Comparison of ENCODE assay signal across 8 mouse cellular contexts in the genomic region with DNA sequence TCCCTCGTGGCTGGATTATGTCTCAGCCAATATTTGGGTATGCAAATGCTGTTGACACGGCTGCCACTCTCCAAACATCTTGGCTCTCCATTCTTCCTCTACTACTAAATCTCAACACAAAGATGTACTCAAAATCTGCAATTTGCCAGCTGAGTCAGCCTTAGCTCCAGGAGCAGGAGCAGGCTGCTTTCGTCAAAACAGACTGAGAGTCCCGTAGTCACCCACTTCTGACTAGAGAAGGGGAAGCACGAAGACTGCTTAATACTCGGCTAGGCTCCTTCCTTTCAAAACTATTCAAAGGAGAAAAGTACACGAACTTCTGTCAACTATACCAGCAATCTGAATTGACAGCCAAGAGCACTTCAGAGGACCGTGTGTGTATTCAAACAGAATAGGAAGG. TPM values are rescaled to one million over a fixed set of nuclear protein-coding genes. Genes with fewer than 3 reads are reported as not detected.
DNase-seq lines count a peak whose midpoint lies in the region; ATAC-seq and TF ChIP-seq lines count a peak whose summit lies in the region.

No protein-coding gene starts in this region.

- peak overlapping the region; percentile 97 for H3K4me3 ChIP-seq in heart, adult 2 months
- H3K4me3 ChIP-seq in MEL (ENCODE audit: control insufficient read depth in 1 of 2, insufficient read depth in 1 of 2, low read depth in 2 of 2, low read length in 2 of 2), result no peak overlapping the region
- H3K4me3 ChIP-seq in hindbrain, embryonic 13.5 days, result peak overlapping the region; percentile 93

- TF ChIP-seq EP300 in heart, adult 2 months (IDR thresholded peaks at IDR 0.05; ENCODE audit: insufficient read depth, low read depth, low read length), result no peak
- TF ChIP-seq EP300 in MEL (IDR thresholded peaks at IDR 0.05; ENCODE audit: low read depth in 1 of 2, low read length in 2 of 2), result no peak

- peaks cover 11% of the 10 kb centered on the region for H3K79me2 ChIP-seq in heart, adult 2 months (replicated peaks; ENCODE audit: control insufficient read depth, insufficient read depth, low read length)
- H3K79me2 ChIP-seq in MEL (ENCODE audit: control insufficient read depth, insufficient read depth, low read length, poor library complexity), result peaks cover 37% of the 10 kb centered on the region

- no peak for ATAC-seq in hindbrain, embryonic 13.5 days (ENCODE audit: low FRiP score)
- ATAC-seq in erythroid progenitor cell, adult 5-6 weeks (replicated peaks; ENCODE audit: low FRiP score, poor library complexity, severe bottlenecking), result no peak

- DNase-seq in heart, adult 2 months, result no peak
- DNase-seq in heart, postnatal 4 days, result no peak
- peak; percentile 11 for DNase-seq in MEL (ENCODE audit: low read depth, low spot score)
- peak; percentile 42 for DNase-seq in lung, postnatal 10 days
- no peak for DNase-seq in thymus, postnatal 25 days
- DNase-seq in embryo, embryonic 10.5 days (ENCODE audit: low spot score), result no peak

- peaks cover 14% of the 10 kb centered on the region for H3K36me3 ChIP-seq in heart, adult 2 months (ENCODE audit: control insufficient read depth, insufficient read depth, low read length)
- H3K36me3 ChIP-seq in MEL (ENCODE audit: control insufficient read depth in 1 of 2, insufficient read depth in 2 of 2, low read length in 2 of 2), result peaks cover 0 to 4% of the 10 kb centered on the region in 2 experiments; a peak in 2 of 4 replicates
- H3K36me3 ChIP-seq in hindbrain, embryonic 13.5 days, result no peaks in the 10 kb centered on the region

- peak overlapping the region; percentile 91 for H3K27ac ChIP-seq in heart, adult 2 months
- no peak overlapping the region for H3K27ac ChIP-seq in MEL (ENCODE audit: control insufficient read depth, low read depth, low read length)
- H3K27ac ChIP-seq in hindbrain, embryonic 13.5 days, result no peak overlapping the region

- no peaks in the 10 kb centered on the region for H3K9me3 ChIP-seq in MEL (replicated peaks; ENCODE audit: insufficient read depth, low read length)
- H3K9me3 ChIP-seq in hindbrain, embryonic 13.5 days, result no peaks in the 10 kb centered on the region

- H3K27me3 ChIP-seq in heart, adult 2 months (ENCODE audit: control insufficient read depth, insufficient read depth, low read length), result no peaks in the 10 kb centered on the region
- no peaks in the 10 kb centered on the region for H3K27me3 ChIP-seq in MEL (ENCODE audit: control insufficient read depth in 1 of 2, insufficient read depth in 2 of 2, low read length in 2 of 2)
- H3K27me3 ChIP-seq in hindbrain, embryonic 13.5 days, result peaks cover 3% of the 10 kb centered on the region; the same call in 1 of the 2 replicates

- TF ChIP-seq RAD21 in MEL (IDR thresholded peaks at IDR 0.05; ENCODE audit: low read depth, low read length), result no peak

- no peak for TF ChIP-seq CTCF in heart, adult 2 months (IDR thresholded peaks at IDR 0.05)
- TF ChIP-seq CTCF in MEL (IDR thresholded peaks at IDR 0.05 in 2 of 3, conservative IDR thresholded peaks at IDR 0.05 in 1 of 3; ENCODE audit: control insufficient read depth in 1 of 3, insufficient read depth in 1 of 3, low read depth in 2 of 3, low read length in 3 of 3, poor library complexity in 1 of 3, severe bottlenecking in 1 of 3), result no peak

- peak overlapping the region; percentile 50 for H3K9ac ChIP-seq in heart, adult 2 months (ENCODE audit: low read depth, low read length)
- no peak overlapping the region for H3K9ac ChIP-seq in MEL (ENCODE audit: control insufficient read depth, low read depth, low read length, poor library complexity, severe bottlenecking)
- H3K9ac ChIP-seq in hindbrain, embryonic 13.5 days, result peak overlapping the region; percentile 93

- peak overlapping the region; percentile 80 for H3K4me2 ChIP-seq in hindbrain, embryonic 13.5 days

- peaks cover 29% of the 10 kb centered on the region for H3K4me1 ChIP-seq in heart, adult 2 months (ENCODE audit: control insufficient read depth, insufficient read depth, low read length)
- H3K4me1 ChIP-seq in MEL (ENCODE audit: control insufficient read depth in 1 of 2, insufficient read depth in 2 of 2, low read length in 2 of 2), result peaks cover 0 to 3% of the 10 kb centered on the region in 2 experiments; a peak in 1 of 4 replicates
- H3K4me1 ChIP-seq in hindbrain, embryonic 13.5 days (replicated peaks), result peaks cover 61% of the 10 kb centered on the region

- no peak for TF ChIP-seq POLR2A in heart, adult 2 months (IDR thresholded peaks at IDR 0.05; ENCODE audit: insufficient read depth, low read depth, low read length)
- TF ChIP-seq POLR2A in MEL (IDR thresholded peaks at IDR 0.05; ENCODE audit: control insufficient read depth in 1 of 2, insufficient read depth in 1 of 2, low read depth in 1 of 2, low read length in 2 of 2, poor library complexity in 1 of 2), result no peak

- 16% methylated on average over 8 of the region's 8 CpGs for WGBS in heart, adult 2 months
- 19% methylated on average over 8 of the region's 8 CpGs for WGBS in hindbrain, embryonic 13.5 days

- intact Hi-C loops in heart, adult 2 months (cut with DNase I), result loop anchor here (10.0 kb wide), 1 partner anchor 381 kb away; a partner anchor contains a TSS

TF ChIP-seq in MEL, 35 proteins besides CTCF, POLR2A, EP300 and RAD21:
- TF ChIP-seq POLR2AphosphoS5 (IDR thresholded peaks at IDR 0.05; ENCODE audit: borderline replicate concordance, low read depth, low read length) (no peak), UBTF (IDR thresholded peaks at IDR 0.05; ENCODE audit: borderline replicate concordance, insufficient read depth, low read depth, low read length) (no peak), ZC3H11A (IDR thresholded peaks at IDR 0.05; ENCODE audit: low read depth, low read length) (no peak), CHD2 (IDR thresholded peaks at IDR 0.05; ENCODE audit: low read length) (no peak), TCF12 (IDR thresholded peaks at IDR 0.05; ENCODE audit: low read depth, low read length) (no peak), MAZ (IDR thresholded peaks at IDR 0.05; ENCODE audit: low read depth, low read length) (no peak), MXI1 (IDR thresholded peaks at IDR 0.05; ENCODE audit: low read depth, low read length) (no peak), ZNF384 (IDR thresholded peaks at IDR 0.05; ENCODE audit: low read depth, low read length) (no peak), ZMIZ1 (IDR thresholded peaks at IDR 0.05; ENCODE audit: low read depth, low read length) (no peak), HCFC1 (IDR thresholded peaks at IDR 0.05; ENCODE audit: low read depth, low read length) (no peak), MYC (IDR thresholded peaks at IDR 0.05; ENCODE audit: low read depth, low read length) (no peak), TBP (IDR thresholded peaks at IDR 0.05; ENCODE audit: low read depth, low read length) (no peak), ETS1 (IDR thresholded peaks at IDR 0.05; ENCODE audit: low read depth, low read length) (no peak), USF1 (IDR thresholded peaks at IDR 0.05; ENCODE audit: low read depth, low read length) (no peak), JUND (IDR thresholded peaks at IDR 0.05; ENCODE audit: low read depth, low read length) (no peak), KAT2A (conservative IDR thresholded peaks at IDR 0.05; ENCODE audit: low read depth, low read length) (no peak), POLR2AphosphoS2 (IDR thresholded peaks at IDR 0.05; ENCODE audit: low read length) (no peak), TAL1 (IDR thresholded peaks at IDR 0.05; ENCODE audit: low read length) (no peak), NELFE (IDR thresholded peaks at IDR 0.05; ENCODE audit: low read depth, low read length) (no peak), RCOR1 (IDR thresholded peaks at IDR 0.05; ENCODE audit: low read depth, low read length) (no peak)

RNA-seq across cellular contexts. Expression of a gene that starts 2.1 kb away (rescaled TPM):
- 100 to 1,000 TPM; 283 to 363 TPM for total RNA-seq in heart, adult 2 months (2021)
- 196 and 305 TPM in 2 replicates for polyA plus RNA-seq in heart, adult 2 months (2012; rRNA removed)
- total RNA-seq in heart, postnatal 4 days (2021), result 100 to 1,000 TPM; 206 to 226 TPM
- total RNA-seq in MEL (2012; rRNA removed), result 51.7 and 53.2 TPM in 2 replicates
- 10 to 100 TPM in 1 of 2 experiments, not detected in 1; 85.4 TPM for polyA plus RNA-seq in MEL (2012; ENCODE audit: insufficient read depth in 1 of 2, insufficient read length in 2 of 2, low read depth in 1 of 2, low replicate concordance in 2 of 2, missing spikeins in 1 of 2)
- polyA plus RNA-seq in hindbrain, embryonic 13.5 days (2015; fragmentation: Nextera tagmentation; extraction: Ambion mirVana), result 22.0 and 23.1 TPM in 2 replicates
- total RNA-seq in erythroid progenitor cell, adult 5-6 weeks (2015; ENCODE audit: low replicate concordance), result 30.3 and 36.9 TPM in 2 replicates
- 16.0 and 23.2 TPM in 2 replicates for total RNA-seq in erythroid progenitor cell, adult 5-6 weeks (2017; ENCODE audit: low replicate concordance)

RNA-seq across cellular contexts. Expression of a gene that starts 42.6 kb away (rescaled TPM):
- total RNA-seq in heart, adult 2 months (2021), result under 1 TPM; 0.48 to 0.70 TPM
- polyA plus RNA-seq in heart, adult 2 months (2012; rRNA removed), result 0.16 and 0.32 TPM in 2 replicates
- total RNA-seq in heart, postnatal 4 days (2021), result 1 to 10 TPM; 1.2 to 1.7 TPM
- 7.9 and 8.6 TPM in 2 replicates for total RNA-seq in MEL (2012; rRNA removed)
- polyA plus RNA-seq in MEL (2012; ENCODE audit: insufficient read depth in 1 of 2, insufficient read length in 2 of 2, low read depth in 1 of 2, low replicate concordance in 2 of 2, missing spikeins in 1 of 2), result 10 to 100 TPM in 1 of 2 experiments, not detected in 1; 11.8 TPM
- polyA plus RNA-seq in hindbrain, embryonic 13.5 days (2015; fragmentation: Nextera tagmentation; extraction: Ambion mirVana), result 15.5 and 15.6 TPM in 2 replicates
- 25.2 and 25.9 TPM in 2 replicates for total RNA-seq in erythroid progenitor cell, adult 5-6 weeks (2015; ENCODE audit: low replicate concordance)
- total RNA-seq in erythroid progenitor cell, adult 5-6 weeks (2017; ENCODE audit: low replicate concordance), result 14.4 and 23.5 TPM in 2 replicates

RNA-seq across cellular contexts. Expression of a gene that starts 57.4 kb away (rescaled TPM):
- 10 to 100 TPM; 34.7 to 37.1 TPM for total RNA-seq in heart, adult 2 months (2021)
- 25.8 and 35.3 TPM in 2 replicates for polyA plus RNA-seq in heart, adult 2 months (2012; rRNA removed)
- total RNA-seq in heart, postnatal 4 days (2021), result 10 to 100 TPM; 36.7 to 37.1 TPM
- total RNA-seq in MEL (2012; rRNA removed), result 29.3 and 31.0 TPM in 2 replicates
- 10 to 100 TPM in 1 of 2 experiments, not detected in 1; 43.6 TPM for polyA plus RNA-seq in MEL (2012; ENCODE audit: insufficient read depth in 1 of 2, insufficient read length in 2 of 2, low read depth in 1 of 2, low replicate concordance in 2 of 2, missing spikeins in 1 of 2)
- polyA plus RNA-seq in hindbrain, embryonic 13.5 days (2015; fragmentation: Nextera tagmentation; extraction: Ambion mirVana), result 52.7 and 52.8 TPM in 2 replicates
- 28.1 and 29.6 TPM in 2 replicates for total RNA-seq in erythroid progenitor cell, adult 5-6 weeks (2015; ENCODE audit: low replicate concordance)
- 14.4 and 19.4 TPM in 2 replicates for total RNA-seq in erythroid progenitor cell, adult 5-6 weeks (2017; ENCODE audit: low replicate concordance)

Comparison
In these comparisons a context has a peak if more than half of its experiments do, and no peak if none do; other contexts are left out.
1. DNase-seq: peak in MEL (single experiment) and lung, postnatal 10 days (single experiment); none in heart, adult 2 months (0 of 2), heart, postnatal 4 days (single experiment), thymus, postnatal 25 days (single experiment) and embryo, embryonic 10.5 days (single experiment).
2. H3K4me3 ChIP-seq: peak in heart, adult 2 months (single experiment) and hindbrain, embryonic 13.5 days (single experiment); none in MEL (0 of 2).